Mouse (Mus musculus) liver, embryonic 15.5 days (tissue): Measurements from ENCODE around the gene Selplg. TPM values are rescaled to one million over a fixed set of nuclear protein-coding genes. Genes with fewer than 3 reads are reported as not detected.

Source experiments
- ATAC-seq: fragments of 200-750 bp; cut with Nextera tagmentation; 2 replicates; pipeline ENCODE4 v1.8.0; 2017; ENCODE audit warnings: moderate number of reproducible peaks, mild to moderate bottlenecking, moderate library complexity; ENCODE audit not compliant: insufficient read depth
- H3K27ac ChIP-seq: fragments of 300-500 bp; sonication (generic); replicated peaks from 2 replicates; pipeline ENCODE4 v1.5.1; 2015; ENCODE audit warnings: mild to moderate bottlenecking, inconsistent platforms
- H3K27me3 ChIP-seq: fragments of 300-500 bp; sonication (generic); 2 replicates; pipeline ENCODE4 v1.6.1; 2015; ENCODE audit warnings: mild to moderate bottlenecking, inconsistent platforms
- H3K36me3 ChIP-seq: fragments of 300-500 bp; sonication (generic); replicated peaks from 2 replicates; pipeline ENCODE4 v1.6.1; 2015; ENCODE audit warnings: moderate library complexity, mild to moderate bottlenecking, inconsistent platforms
- H3K4me1 ChIP-seq: fragments of 300-500 bp; sonication (generic); replicated peaks from 2 replicates; pipeline ENCODE4 v1.6.1; 2015; ENCODE audit warnings: inconsistent platforms
- H3K4me2 ChIP-seq: fragments of 300-500 bp; sonication (generic); 2 replicates; pipeline ENCODE4 v1.6.1; 2015; ENCODE audit warnings: moderate library complexity, mild to moderate bottlenecking, inconsistent platforms
- H3K4me3 ChIP-seq: fragments of 300-500 bp; sonication (generic); replicated peaks from 2 replicates; pipeline ENCODE4 v1.5.1; 2015; ENCODE audit warnings: mild to moderate bottlenecking, inconsistent platforms
- H3K9ac ChIP-seq: fragments of 300-500 bp; sonication (generic); 2 replicates; pipeline ENCODE4 v1.6.1; 2015; ENCODE audit warnings: moderate library complexity, mild to moderate bottlenecking, inconsistent platforms
- H3K9me3 ChIP-seq: fragments of 300-500 bp; sonication (generic); replicated peaks from 2 replicates; pipeline ENCODE4 v1.6.1; 2016; ENCODE audit warnings: inconsistent platforms
- WGBS: fragments of 180-500 bp; shearing (Covaris S2); methylation state at CpG from one replicate; pipeline ENCODE4 v1.1.7; 2015; ENCODE audit warnings: mixed read lengths; ENCODE audit not compliant: insufficient replicate concordance; 5-methylcytosine and 5-hydroxymethylcytosine counted together
- polyA plus RNA-seq: library from polyadenylated mRNA; unstranded; fragments of >200 nt; fragmentation: Nextera tagmentation; extraction: Ambion mirVana; gene quantifications from 2 replicates; pipeline ENCODE4 v1.2.1, GENCODE M21; 2015

Gene Selplg
- polyA plus RNA-seq = 13.2 and 15.3 TPM in 2 replicates

DNA sequence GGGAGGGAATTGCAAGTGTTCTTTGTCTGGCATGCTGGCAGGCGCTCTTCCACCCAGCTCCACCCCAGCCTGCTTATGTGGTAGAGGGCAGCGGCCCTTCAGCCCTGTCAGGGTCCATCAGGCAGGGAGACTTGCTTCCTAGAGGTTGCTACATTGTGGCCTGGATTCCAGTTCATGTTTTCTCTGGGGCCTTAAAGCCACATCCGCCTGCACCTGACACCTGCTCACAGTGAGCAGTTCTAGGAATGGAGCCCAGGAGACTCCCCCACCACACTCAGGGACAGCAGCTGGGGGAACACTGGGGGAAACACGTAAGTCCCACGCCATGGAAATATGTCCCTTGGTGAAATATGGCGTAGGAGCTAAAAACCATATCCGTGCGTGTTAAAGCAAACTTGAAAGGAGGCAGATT lies at the start of gene Selplg:
Gene Selplg (minus strand): TSS at position 155 of the 412 bp plus-strand sequence.
- WGBS = 54% methylated on average over 8 of the region's 8 CpGs
- ATAC-seq = no peak

DNA sequence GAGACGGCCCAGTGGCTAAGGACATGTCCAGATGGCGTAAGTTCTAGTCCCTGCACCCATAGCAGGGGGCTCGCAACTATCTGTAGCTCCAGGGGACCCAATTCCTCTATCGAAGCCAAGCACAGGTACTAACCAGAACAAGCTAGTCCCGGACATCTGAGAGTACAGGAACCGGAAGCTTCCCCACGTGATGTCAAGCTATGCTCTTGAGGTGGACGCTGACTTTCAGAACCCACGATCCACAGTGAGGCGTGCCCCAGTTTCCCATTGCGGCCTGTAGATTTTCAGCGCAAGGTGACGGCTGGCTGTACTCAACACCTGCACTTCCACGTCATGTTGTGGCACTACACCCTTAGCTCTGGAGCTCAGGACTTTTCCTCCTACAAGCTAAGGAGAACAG lies 48.7 kb upstream of the Selplg start:
- Histone ChIP-seq H3K27ac (no peak overlapping the region), H3K36me3 (peaks cover 36% of the 10 kb centered on the region), H3K27me3 (no peaks in the 10 kb centered on the region), H3K9ac (no peak overlapping the region), H3K4me2 (no peak overlapping the region), H3K4me3 (no peak overlapping the region), H3K4me1 (peaks cover 42% of the 10 kb centered on the region), H3K9me3 (no peaks in the 10 kb centered on the region)
- 79% methylated on average over 14 of the region's 14 CpGs for WGBS
- no peak for ATAC-seq

More for the DNA sequence above, at the start of gene Selplg:
- no peak within 1 kb of the TSS for H3K9ac ChIP-seq
- peaks cover 27% of the 10 kb centered on the region for H3K4me1 ChIP-seq
- H3K4me3 ChIP-seq = no peak within 1 kb of the TSS
- H3K27ac ChIP-seq = no peak within 1 kb of the TSS
- no peaks in the 10 kb centered on the region for H3K36me3 ChIP-seq
- H3K27me3 ChIP-seq = no peaks in the 10 kb centered on the region
- H3K9me3 ChIP-seq = no peaks in the 10 kb centered on the region
- no peak within 1 kb of the TSS for H3K4me2 ChIP-seq

DNA sequence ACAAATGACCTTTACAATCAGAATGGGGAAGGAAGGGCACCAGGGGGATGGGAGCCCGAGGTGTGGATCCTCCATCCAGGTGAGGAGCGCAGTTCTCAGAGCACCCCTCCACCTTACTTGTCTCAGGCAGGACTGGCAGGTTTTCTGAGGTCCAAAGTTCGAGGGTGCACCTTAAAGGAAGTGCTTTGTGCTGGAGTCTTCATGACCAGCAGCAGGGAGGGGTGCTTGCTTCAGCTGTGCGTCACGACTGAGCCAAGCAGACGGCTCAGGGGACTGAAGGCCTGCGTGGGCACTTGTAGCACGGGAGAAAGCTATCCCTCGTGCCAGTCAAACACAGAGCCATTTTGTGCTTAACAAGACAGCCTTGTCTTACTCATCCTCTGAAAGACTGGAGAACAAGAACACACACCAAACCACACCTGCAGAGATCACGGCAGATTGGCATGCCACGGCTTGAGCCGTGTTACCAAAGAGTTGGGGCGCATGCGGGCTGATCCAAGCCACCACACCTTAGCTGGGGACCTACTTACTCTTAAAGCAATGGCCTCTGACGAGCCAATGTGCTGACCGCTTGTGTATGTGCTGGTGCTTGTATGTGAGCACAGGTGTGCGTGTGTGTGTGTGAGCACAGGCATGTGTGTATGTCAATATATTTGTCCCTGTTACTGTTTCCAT lies 46.6 kb upstream of the Selplg start:
- Histone ChIP-seq H3K36me3 (peaks cover 49% of the 10 kb centered on the region), H3K9ac (no peak overlapping the region), H3K27ac (no peak overlapping the region), H3K27me3 (no peaks in the 10 kb centered on the region), H3K4me3 (no peak overlapping the region), H3K9me3 (no peaks in the 10 kb centered on the region), H3K4me1 (peaks cover 22% of the 10 kb centered on the region), H3K4me2 (no peak overlapping the region)
- ATAC-seq = no peak
- 77% methylated on average over 17 of the region's 17 CpGs for WGBS

DNA sequence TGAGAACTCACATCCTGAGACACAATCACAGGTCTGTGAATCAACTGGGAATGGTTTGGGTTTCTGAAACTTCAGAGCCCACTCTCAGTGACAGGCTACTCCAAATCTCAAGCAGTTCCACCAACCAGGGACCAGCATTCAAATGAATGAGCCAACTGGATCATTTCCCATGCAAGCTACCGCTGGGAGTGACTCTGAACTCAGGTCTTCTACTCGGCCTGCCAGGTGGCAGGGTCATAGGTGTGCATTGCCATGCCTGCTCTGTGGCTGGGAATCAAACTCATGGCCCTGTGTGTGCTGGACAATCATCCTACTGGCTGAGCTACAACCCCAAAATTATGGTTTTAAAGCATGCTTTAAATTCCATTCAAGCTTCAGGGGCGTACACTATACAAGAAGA lies 45.1 kb upstream of the Selplg start:
- peaks cover 20% of the 10 kb centered on the region for H3K4me1 ChIP-seq
- no peaks in the 10 kb centered on the region for H3K27me3 ChIP-seq
- no peak overlapping the region for H3K4me2 ChIP-seq
- H3K4me3 ChIP-seq = no peak overlapping the region
- no peak overlapping the region for H3K27ac ChIP-seq
- 66% methylated on average over 3 of the region's 3 CpGs for WGBS
- H3K9me3 ChIP-seq = no peaks in the 10 kb centered on the region
- H3K36me3 ChIP-seq = peaks cover 49% of the 10 kb centered on the region
- ATAC-seq = no peak
- no peak overlapping the region for H3K9ac ChIP-seq

DNA sequence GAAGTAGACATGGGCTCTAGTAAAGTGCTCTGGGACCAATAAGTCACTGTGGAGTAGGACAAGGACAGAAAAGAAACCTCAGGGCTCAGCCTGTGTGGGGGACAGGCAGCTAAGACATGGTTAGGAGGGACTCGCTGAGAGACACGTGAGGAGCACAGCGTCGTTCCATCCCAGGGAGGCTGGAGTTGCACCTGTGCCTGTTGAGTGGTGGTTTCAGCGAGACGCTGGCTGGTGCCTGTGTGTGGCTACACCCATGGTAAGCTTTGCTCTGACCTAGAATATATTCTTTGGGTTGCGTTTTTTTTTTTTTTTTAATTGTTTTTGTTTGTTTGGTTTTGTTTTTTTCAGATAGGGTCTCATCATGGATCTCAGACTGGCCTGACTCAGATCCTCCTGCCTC lies 43.7 kb upstream of the Selplg start:
- WGBS = 81% methylated on average over 7 of the region's 7 CpGs
- peaks cover 34% of the 10 kb centered on the region for H3K4me1 ChIP-seq
- H3K4me2 ChIP-seq = no peak overlapping the region
- no peaks in the 10 kb centered on the region for H3K9me3 ChIP-seq
- H3K27ac ChIP-seq = no peak overlapping the region
- peaks cover 43% of the 10 kb centered on the region for H3K36me3 ChIP-seq
- H3K27me3 ChIP-seq = no peaks in the 10 kb centered on the region
- no peak for ATAC-seq
- H3K4me3 ChIP-seq = no peak overlapping the region
- H3K9ac ChIP-seq = no peak overlapping the region

DNA sequence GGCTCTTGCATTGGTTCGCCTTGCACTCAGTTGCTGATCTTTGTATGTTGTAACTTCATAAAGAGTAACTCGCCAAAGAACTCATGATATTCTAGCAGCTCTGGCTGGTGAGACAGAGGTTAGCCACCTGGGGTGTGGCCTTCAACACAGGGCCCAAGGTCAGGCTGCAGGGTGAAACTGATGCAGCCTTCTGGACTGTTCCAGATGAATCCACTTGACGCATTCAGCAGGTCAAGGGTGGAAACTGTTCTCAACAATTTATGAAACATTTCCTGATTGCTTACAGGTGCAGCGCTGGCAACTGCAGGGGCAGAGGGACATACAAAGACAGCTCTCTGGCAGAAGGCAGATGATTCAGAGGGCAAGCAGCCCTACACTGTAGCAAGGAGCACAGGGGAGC lies 43.2 kb upstream of the Selplg start:
- no peak for ATAC-seq
- H3K4me1 ChIP-seq = peaks cover 39% of the 10 kb centered on the region
- H3K27me3 ChIP-seq = no peaks in the 10 kb centered on the region
- no peak overlapping the region for H3K4me2 ChIP-seq
- H3K36me3 ChIP-seq = peaks cover 38% of the 10 kb centered on the region
- 70% methylated on average over 4 of the region's 4 CpGs for WGBS
- H3K9ac ChIP-seq = no peak overlapping the region
- H3K4me3 ChIP-seq = no peak overlapping the region
- H3K9me3 ChIP-seq = no peaks in the 10 kb centered on the region
- H3K27ac ChIP-seq = no peak overlapping the region

DNA sequence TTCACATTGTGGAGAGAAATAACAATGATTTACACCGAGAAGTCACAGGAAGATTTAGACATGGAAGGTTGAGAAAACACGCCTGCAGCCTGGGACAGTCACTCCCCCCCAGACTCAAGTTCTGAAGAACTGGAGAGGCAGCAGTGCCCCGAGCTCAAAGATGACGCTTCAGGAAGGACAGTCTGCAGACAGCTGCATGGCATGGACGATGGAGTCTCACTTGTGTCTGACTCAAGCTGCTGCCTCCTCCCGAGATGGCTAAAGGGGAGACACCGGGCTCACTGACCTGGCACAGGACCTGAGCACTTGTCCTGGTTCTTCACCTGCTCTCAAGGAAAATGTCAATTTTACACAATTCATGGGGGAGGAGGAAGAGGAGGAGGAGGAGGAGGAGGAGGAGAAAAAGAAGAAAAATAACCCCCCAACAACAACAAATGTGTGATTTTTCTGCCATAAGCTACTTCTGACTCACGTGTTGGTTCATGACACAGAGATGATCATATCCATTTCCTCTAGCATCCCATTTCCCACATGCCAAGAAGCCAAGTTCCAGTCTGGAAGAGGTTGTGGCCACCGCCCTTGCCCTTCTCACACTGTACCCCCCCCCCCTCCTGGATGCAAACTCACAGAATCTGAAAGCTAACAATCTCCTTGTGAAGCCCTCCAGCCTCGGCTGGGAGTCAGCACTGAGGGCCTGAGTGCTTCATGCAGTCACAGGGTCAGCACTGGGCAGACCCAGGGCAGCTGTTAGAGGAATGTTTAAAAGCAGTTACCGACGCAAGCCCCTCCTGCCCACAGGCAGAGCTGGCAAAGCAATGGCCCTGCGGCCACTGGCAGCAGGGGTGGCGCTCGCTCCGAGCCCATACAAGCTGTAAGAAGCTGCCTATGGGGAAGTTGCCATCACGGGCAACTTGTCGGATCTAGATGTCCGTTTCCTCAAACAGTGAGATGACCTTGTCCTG lies 41.9 kb upstream of the Selplg start:
- Histone ChIP-seq H3K36me3 (peaks cover 27% of the 10 kb centered on the region), H3K4me3 (no peak overlapping the region), H3K27ac (no peak overlapping the region), H3K4me1 (peaks cover 44% of the 10 kb centered on the region), H3K4me2 (no peak overlapping the region), H3K9ac (no peak overlapping the region), H3K27me3 (no peaks in the 10 kb centered on the region), H3K9me3 (no peaks in the 10 kb centered on the region)
- 72% methylated on average over 19 of the region's 19 CpGs for WGBS
- no peak for ATAC-seq

DNA sequence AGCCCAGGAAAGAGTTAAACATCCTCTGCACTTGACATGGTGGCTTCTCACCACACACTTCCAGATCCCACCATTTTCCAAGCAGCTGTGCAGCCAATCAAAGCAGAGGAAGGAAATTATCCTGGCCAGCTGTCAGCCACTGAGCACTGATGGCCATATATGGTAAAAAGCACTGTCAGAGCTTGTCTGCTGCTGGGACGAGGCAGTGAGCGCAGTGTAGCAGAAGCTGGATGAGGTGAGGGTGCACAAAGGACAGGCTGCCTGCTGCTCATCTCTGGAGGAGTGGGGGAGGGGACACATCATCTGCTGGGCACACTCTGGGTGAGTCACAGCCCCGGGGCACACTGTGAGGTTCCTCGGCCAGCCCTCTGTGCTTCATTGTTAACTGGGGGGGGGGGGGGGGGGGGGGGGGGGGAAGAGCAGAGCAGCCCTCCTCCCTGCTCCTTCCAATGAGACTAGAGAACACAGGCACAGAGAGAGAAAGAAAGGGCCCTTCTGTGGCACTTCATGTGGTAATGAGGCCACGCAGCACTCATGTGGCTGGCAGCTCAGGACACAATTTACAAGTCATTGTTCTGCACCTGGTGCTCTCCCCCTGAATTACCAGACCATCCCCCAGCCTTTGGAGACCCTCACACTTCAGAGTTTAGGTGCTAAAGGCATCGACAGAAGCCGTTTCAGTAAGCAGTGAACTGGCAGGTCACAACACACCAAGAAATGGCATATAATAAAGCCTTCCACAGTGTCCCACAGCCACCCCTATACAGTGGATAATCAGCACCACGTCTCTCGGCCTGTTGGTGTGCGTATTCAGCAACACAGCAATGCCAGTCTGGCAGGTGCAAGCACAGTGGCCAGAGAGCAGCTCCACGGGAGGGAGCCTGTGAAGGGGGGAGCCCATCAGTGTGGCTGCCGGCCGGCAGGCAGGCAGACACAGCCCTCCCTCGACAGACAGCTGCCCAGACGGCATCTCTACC lies 40.8 kb upstream of the Selplg start:
- Histone ChIP-seq H3K9ac (no peak overlapping the region), H3K36me3 (peaks cover 22% of the 10 kb centered on the region), H3K27ac (no peak overlapping the region; the same call in 1 of the 2 replicates), H3K4me3 (no peak overlapping the region), H3K9me3 (no peaks in the 10 kb centered on the region), H3K4me2 (no peak overlapping the region), H3K4me1 (peaks cover 41% of the 10 kb centered on the region), H3K27me3 (no peaks in the 10 kb centered on the region)
- peak; percentile 50 for ATAC-seq
- WGBS = 28% methylated on average over 15 of the region's 15 CpGs

DNA sequence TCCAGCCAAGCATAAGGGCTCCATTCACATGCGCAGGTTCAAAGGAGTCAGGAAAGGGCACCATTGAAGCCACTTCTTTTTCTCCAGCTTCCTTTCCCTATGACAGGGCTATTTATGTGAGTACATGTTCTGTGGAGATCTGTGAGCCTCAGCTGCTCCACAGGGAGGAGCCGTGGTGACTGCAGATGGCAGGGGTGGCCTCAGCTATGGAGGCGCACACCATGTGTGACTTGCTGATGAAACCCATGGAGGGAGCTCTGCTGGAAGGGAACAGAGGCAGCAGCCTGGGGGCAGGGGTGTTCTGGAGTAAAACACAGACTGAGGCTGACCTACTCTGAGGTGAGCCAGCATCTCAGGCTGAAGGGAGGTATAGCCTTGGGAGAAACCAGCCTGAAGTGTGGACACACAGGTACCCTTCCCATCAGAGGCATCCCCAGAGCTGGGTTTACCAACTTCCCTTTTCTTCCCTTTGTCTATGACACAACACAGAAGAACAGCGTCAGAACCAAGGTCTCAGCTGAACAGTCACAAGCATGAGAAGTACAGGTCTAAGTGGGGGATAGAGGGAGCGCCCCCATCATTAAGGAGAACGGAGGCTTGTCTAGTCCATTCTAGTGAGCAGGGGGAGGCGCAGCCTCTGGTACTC lies 39.6 kb upstream of the Selplg start:
- Histone ChIP-seq H3K4me1 (peaks cover 39% of the 10 kb centered on the region), H3K27me3 (no peaks in the 10 kb centered on the region)
- WGBS = 53% methylated on average over 7 of the region's 7 CpGs

DNA sequence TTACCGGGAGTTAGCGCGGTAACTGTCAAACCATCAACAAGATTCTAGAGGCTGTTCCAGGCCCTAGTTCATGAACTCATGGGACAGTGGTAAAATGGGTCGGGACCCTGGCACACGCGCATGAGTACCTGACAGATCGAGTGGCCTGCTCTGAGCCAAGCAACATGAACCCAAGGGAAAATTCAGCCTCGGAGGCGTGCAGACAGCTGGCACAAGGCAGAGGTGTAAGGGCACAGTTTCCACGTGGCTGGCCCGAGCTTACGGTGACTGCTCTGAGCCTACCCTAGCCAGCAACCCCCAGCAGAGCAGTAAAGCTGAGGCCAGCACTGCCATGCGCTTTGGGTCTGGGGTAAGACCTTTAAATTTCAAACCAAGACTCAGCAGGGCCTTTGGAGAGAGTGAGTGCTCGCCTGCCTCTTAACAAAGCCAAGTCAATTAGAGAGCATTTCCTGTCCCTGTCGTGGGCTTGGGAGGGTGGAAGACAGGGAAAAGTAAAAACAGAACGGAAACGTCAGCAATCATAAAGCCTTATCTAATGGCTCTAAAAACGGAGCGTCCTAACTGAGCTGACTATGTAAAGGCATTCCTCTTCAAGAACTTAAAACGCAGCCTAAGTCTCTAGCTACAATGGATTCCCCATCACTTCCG lies 38.1 kb upstream of the Selplg start:
- H3K27ac ChIP-seq = peak overlapping the region; percentile 49; the same call in 1 of the 2 replicates
- 41% methylated on average over 21 of the region's 21 CpGs for WGBS
- peaks cover 8% of the 10 kb centered on the region for H3K36me3 ChIP-seq
- no peak overlapping the region for H3K4me2 ChIP-seq
- ATAC-seq = no peak
- H3K4me1 ChIP-seq = peaks cover 44% of the 10 kb centered on the region
- no peak overlapping the region for H3K9ac ChIP-seq
- no peaks in the 10 kb centered on the region for H3K9me3 ChIP-seq
- H3K4me3 ChIP-seq = no peak overlapping the region
- H3K27me3 ChIP-seq = no peaks in the 10 kb centered on the region

More for the DNA sequence above, 39.6 kb upstream of the Selplg start:
- Histone ChIP-seq H3K27ac (peak overlapping the region; percentile 48), H3K4me2 (no peak overlapping the region), H3K36me3 (peaks cover 22% of the 10 kb centered on the region), H3K9me3 (no peaks in the 10 kb centered on the region), H3K4me3 (no peak overlapping the region), H3K9ac (no peak overlapping the region)
- no peak for ATAC-seq
